Mouse (Mus musculus): Measurements from ENCODE around the gene Hsdl2. TPM values are rescaled to one million over a fixed set of nuclear protein-coding genes. Genes with fewer than 3 reads are reported as not detected.
"Not testable (repeated sequence)": the region's sequence is repeated elsewhere in the genome, so short reads cannot be mapped to it uniquely, and the experiment has no call there.

The Hsdl2 gene
- polyA plus RNA-seq, 1 experiment from 2014 or later: 28.0 TPM

DNA sequence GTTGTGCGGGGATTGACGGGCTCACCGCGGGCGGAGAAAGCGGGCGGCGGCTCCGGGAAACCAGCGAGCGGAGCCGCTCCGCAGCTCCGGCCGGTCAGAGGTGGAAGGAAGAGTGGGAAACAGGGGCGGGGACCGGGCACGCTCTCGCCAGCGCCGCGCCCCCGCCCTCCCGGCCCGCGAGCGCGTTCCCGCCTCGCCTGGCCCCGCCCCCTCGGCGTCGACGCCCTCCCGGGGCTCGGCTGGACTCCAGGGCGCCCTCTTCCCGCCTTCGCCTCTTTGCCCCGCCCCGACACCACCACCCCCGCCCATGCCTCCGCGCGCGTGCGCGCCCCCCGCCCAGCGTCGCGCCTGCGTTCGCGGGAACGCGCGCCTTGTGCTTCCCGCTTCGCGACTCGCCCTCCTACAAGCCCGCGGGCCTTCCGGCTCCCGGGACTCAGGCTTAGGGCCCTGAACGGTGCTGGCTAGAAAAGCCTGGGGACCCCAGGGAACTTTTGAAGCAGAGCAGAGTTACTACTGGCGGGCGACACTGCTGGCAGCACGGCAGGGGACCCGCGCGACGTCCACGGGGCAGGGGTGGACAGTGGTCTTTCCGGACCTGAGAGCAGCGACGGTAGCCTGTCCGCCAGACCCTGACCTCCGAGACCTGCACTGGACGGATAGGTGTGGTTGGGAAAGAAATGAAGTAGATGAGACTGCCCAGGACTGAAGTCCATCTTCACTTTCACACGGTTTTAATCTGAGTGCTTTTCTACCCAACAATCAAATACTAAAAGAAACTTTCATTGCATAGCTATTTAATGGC is 32.0 kb upstream of the Hsdl2 start, which contains the start of gene Ptbp3:
Ptbp3 (minus strand) TSS at position 190 of the 802 bp plus-strand sequence.
- under 1% methylated on average over 55 of the region's 83 CpGs for WGBS

DNA sequence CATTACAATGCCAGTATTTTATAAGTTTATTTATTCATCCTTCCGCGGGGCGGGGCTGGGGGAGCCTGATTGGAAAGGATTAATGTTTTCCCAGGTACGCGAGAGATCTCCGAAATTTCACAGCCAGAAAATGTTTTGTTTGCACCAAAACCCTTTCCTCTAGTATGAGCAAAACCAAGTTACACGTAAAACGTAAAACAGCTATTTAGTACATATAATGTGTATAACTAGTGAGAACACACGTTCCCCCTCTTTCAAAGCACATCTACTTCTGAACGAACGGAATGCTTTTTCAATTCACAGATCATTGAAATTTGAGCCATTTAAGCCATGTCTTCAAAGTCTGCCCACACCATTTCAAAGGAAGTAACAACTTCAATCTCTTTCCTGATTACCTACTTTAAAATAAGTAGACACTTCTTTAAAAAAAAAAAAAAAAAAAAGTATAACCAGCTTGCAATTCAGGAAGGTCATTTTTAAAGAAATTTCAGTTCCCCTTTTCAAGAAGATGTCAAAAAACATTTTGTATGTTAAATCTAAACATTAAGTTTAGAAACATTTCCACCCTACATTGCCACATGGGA is 31.3 kb upstream of the Hsdl2 start:
- H3K27me3 ChIP-seq: no peaks in the 10 kb centered on the region
- peaks cover 16% of the 10 kb centered on the region for H3K4me1 ChIP-seq
- H3K36me3 ChIP-seq: no peaks in the 10 kb centered on the region
- WGBS: 12% methylated on average over 11 of the region's 11 CpGs
- peak overlapping the region; percentile 62 for H3K4me2 ChIP-seq (replicated peaks)
- H3K4me3 ChIP-seq: peak overlapping the region; percentile 81
- ATAC-seq (ENCODE audit: insufficient number of reproducible peaks, insufficient read depth, low FRiP score, low TSS enrichment): no peak
- no peaks in the 10 kb centered on the region for H3K9me3 ChIP-seq
- H3K9ac ChIP-seq: peak overlapping the region; percentile 94
- no peak overlapping the region for H3K27ac ChIP-seq

More for the DNA sequence above, 32.0 kb upstream of the Hsdl2 start, which contains the start of gene Ptbp3:
- H3K4me1 ChIP-seq: peaks cover 16% of the 10 kb centered on the region
- no peaks in the 10 kb centered on the region for H3K27me3 ChIP-seq
- ATAC-seq (ENCODE audit: insufficient number of reproducible peaks, insufficient read depth, low FRiP score, low TSS enrichment): peak; percentile 92
- H3K9ac ChIP-seq: peak within 1 kb of the TSS; percentile 94
- H3K36me3 ChIP-seq: no peaks in the 10 kb centered on the region
- H3K4me2 ChIP-seq (replicated peaks): peak within 1 kb of the TSS; percentile 62
- H3K4me3 ChIP-seq: peak within 1 kb of the TSS; percentile 81
- H3K27ac ChIP-seq: peak within 1 kb of the TSS; percentile 93
- no peaks in the 10 kb centered on the region for H3K9me3 ChIP-seq

DNA sequence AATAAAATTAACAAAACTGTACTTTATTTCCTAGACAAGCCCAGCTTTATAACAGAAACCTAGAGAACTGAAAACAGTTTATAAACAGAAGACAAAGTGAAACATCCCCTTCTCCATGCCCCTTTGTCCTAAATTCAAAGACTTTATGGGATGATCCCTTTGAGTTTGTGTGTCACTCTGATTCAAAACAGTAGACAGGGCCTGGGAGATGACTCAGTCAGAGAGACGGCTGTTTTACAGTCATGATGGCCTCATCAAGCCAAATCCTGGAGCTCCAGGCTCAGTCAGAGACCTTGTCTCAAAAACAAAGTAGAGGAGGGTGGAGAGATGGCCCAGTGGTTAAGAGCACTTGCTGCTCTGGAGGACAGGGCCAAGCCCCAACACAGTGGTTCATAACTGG is 29.5 kb upstream of the Hsdl2 start:
- Histone ChIP-seq H3K36me3 (no peaks in the 10 kb centered on the region), H3K27me3 (no peaks in the 10 kb centered on the region), H3K4me1 (peaks cover 9% of the 10 kb centered on the region), H3K9me3 (no peaks in the 10 kb centered on the region), H3K27ac (no peak overlapping the region), H3K4me2 (replicated peaks) (no peak overlapping the region), H3K4me3 (no peak overlapping the region), H3K9ac (no peak overlapping the region)
- 84% methylated on average over 1 of the region's 1 CpGs for WGBS
- ATAC-seq (ENCODE audit: insufficient number of reproducible peaks, insufficient read depth, low FRiP score, low TSS enrichment): no peak

DNA sequence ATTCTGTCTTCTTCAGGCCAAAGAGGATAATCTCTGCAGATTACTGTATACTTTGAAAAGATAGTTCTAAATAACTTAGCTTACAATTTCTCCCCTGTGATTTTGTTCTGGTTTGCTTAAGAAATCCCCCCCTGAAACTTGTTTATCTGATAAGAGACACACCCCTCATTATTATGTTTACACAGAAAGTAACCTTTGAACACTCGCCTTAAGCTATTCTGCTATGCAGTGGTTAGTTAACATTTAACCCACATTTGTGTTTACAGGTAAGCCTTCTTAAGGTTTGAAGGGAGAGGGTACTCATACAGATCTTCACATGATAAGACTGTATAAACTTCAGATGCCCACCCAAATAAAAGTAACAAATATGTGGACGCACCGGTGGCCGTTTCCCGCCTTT is 28.5 kb upstream of the Hsdl2 start:
- H3K4me2 ChIP-seq (replicated peaks): no peak overlapping the region
- H3K9ac ChIP-seq: no peak overlapping the region
- 91% methylated on average over 5 of the region's 5 CpGs for WGBS
- no peaks in the 10 kb centered on the region for H3K36me3 ChIP-seq
- no peak overlapping the region for H3K27ac ChIP-seq
- no peaks in the 10 kb centered on the region for H3K4me1 ChIP-seq
- no peaks in the 10 kb centered on the region for H3K9me3 ChIP-seq
- no peaks in the 10 kb centered on the region for H3K27me3 ChIP-seq
- no peak overlapping the region for H3K4me3 ChIP-seq
- no peak for ATAC-seq (ENCODE audit: insufficient number of reproducible peaks, insufficient read depth, low FRiP score, low TSS enrichment)

DNA sequence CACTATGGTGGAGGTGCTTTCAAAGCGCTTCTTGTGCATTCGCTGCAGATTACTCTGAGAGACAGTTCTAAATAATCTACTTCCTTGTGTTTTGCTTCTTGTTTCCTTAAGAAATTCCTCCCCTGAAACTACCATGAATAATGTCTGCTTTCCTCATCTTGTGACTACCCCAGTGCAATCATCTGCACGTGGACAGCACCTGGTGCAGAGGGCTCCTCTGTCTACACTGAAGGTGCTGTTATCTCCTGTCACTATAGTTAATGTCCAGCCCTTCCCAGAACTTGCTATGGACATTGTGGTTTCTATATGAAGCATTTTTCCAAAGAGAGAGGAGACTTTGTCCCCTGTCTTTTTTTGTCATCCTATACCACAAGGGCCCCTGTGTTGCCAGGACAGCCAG is 27.8 kb upstream of the Hsdl2 start:
- no peak overlapping the region for H3K4me2 ChIP-seq (replicated peaks)
- H3K27me3 ChIP-seq: no peaks in the 10 kb centered on the region
- no peak overlapping the region for H3K4me3 ChIP-seq
- WGBS: 73% methylated on average over 3 of the region's 3 CpGs
- H3K27ac ChIP-seq: no peak overlapping the region
- no peaks in the 10 kb centered on the region for H3K36me3 ChIP-seq
- no peak overlapping the region for H3K9ac ChIP-seq
- H3K9me3 ChIP-seq: no peaks in the 10 kb centered on the region
- ATAC-seq (ENCODE audit: insufficient number of reproducible peaks, insufficient read depth, low FRiP score, low TSS enrichment): no peak
- H3K4me1 ChIP-seq: no peaks in the 10 kb centered on the region

DNA sequence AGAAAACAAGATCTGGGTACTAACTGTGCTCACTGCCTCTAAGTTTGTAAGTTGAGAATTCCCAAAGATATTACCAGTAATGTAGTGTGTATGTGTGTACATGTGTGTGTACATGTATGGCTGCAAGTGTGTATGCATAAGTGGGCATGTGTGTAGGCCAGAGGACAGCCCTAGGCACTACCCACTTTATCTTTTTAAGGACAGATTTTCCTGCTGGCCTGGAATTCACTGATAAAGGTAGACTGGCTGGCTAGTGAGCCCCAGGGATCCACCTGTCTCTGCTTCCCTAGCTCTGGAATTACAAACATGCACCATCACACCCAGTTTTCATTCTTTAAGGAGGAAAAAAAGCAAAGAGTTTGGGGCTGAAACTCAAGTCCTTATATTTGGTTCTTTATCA is 26.2 kb upstream of the Hsdl2 start:
- H3K4me1 ChIP-seq: no peaks in the 10 kb centered on the region
- no peaks in the 10 kb centered on the region for H3K36me3 ChIP-seq
- no peak overlapping the region for H3K27ac ChIP-seq
- no peak overlapping the region for H3K4me2 ChIP-seq (replicated peaks)
- no peaks in the 10 kb centered on the region for H3K9me3 ChIP-seq
- H3K9ac ChIP-seq: no peak overlapping the region
- no peak for ATAC-seq (ENCODE audit: insufficient number of reproducible peaks, insufficient read depth, low FRiP score, low TSS enrichment)
- H3K4me3 ChIP-seq: no peak overlapping the region
- no peaks in the 10 kb centered on the region for H3K27me3 ChIP-seq

DNA sequence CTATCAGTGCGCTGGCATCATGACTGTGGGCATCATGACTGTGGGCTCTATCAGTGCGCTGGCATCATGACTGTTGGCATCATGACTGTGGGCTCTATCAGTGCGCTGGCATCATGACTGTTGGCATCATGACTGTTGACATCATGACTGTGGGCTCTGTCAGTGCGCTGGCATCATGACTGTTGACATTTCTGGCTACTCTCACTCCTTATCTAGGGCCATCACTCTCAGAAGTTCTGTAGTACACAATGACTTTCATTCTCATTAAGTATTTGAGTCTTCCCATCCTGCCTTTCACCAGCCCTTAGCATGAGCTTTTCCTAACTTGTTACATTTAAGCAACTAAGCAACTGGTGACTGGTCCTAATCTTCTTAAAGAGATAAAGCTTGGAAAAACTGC is 24.0 kb upstream of the Hsdl2 start:
- WGBS: 93% methylated on average over 4 of the region's 4 CpGs
- not testable (repeated sequence) for H3K4me2 ChIP-seq (replicated peaks); H3K36me3 ChIP-seq; H3K4me1 ChIP-seq; H3K27me3 ChIP-seq; H3K9ac ChIP-seq; H3K27ac ChIP-seq; H3K4me3 ChIP-seq; H3K9me3 ChIP-seq; ATAC-seq (ENCODE audit: insufficient number of reproducible peaks, insufficient read depth, low FRiP score, low TSS enrichment)

DNA sequence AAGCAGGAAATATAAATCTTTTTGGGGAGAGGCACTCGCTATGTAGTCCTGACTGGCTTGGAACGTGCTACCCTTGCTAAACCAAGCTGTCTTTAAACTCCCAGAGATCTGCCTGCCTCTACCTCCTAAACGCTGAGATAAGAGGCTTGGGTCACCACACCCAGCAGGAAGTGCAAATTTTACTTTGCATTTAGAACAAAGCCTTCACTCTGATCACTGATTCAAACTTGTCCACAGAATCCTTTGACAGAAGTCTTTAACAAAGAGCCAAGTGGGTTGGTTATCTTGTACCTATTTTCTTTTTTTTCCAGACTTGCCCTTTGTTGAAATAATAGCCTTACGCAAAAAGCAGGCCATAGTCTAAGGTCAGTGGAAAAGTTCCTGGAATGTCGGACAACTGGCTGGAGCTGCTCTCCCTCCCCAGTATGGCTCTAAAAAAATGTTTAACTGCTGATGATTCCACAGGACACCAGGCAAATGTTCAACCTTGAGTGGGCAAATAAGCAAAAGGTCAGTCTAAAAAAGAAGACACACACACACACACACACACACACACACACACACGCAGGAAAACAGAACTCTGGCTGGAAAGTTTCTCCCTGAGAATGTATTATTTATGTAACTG is 23.2 kb upstream of the Hsdl2 start:
- H3K4me1 ChIP-seq: no peaks in the 10 kb centered on the region
- WGBS: 69% methylated on average over 6 of the region's 6 CpGs
- H3K4me2 ChIP-seq (replicated peaks): no peak overlapping the region
- H3K27me3 ChIP-seq: no peaks in the 10 kb centered on the region
- no peak overlapping the region for H3K9ac ChIP-seq
- no peak for ATAC-seq (ENCODE audit: insufficient number of reproducible peaks, insufficient read depth, low FRiP score, low TSS enrichment)
- H3K36me3 ChIP-seq: no peaks in the 10 kb centered on the region
- H3K4me3 ChIP-seq: no peak overlapping the region
- H3K27ac ChIP-seq: 0 out of 2 replicates have a peak overlapping the region, but pooled peaks have one; percentile 6
- no peaks in the 10 kb centered on the region for H3K9me3 ChIP-seq

DNA sequence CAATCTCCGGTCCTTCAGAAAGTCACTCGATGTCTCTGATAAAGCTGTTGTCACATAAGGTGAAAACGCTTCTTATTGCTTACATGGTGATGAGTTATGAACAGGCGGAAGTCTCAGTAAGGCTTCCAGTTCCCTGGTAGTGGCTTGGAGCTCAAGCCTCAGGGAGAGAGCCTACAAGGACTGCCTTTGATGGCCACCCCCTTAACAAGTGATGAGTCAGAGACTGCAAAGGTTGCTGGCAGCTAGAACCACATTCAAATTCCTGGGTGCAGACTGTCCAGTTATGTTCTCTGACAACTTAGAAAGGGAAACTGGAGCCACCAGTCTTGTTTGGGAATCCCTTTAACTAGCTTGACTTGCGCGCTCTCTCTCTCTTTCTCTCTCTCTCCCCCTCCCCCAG is 21.2 kb upstream of the Hsdl2 start:
- Histone ChIP-seq H3K4me1 (no peaks in the 10 kb centered on the region), H3K9me3 (no peaks in the 10 kb centered on the region), H3K4me3 (no peak overlapping the region), H3K9ac (no peak overlapping the region), H3K27ac (no peak overlapping the region), H3K4me2 (replicated peaks) (no peak overlapping the region), H3K27me3 (no peaks in the 10 kb centered on the region), H3K36me3 (no peaks in the 10 kb centered on the region)
- 86% methylated on average over 6 of the region's 6 CpGs for WGBS
- no peak for ATAC-seq (ENCODE audit: insufficient number of reproducible peaks, insufficient read depth, low FRiP score, low TSS enrichment)

DNA sequence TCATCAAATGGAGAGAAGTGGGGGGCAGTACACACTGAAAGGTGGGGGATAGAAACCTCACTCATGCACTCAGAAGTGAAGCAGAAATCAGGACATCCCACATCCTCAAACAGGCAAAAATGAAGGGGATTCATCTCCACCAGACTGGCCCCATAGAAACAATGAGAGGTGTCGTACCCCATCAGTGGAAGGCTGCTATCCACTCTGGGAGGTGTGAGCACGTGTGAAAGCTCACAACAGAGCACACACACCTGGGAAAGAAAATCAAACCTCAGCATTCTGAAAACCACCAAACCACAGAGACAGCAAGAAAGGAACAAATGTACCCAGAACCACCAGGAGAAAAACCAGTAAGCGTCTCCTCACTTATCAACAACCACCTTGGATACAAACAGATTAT is 17.2 kb upstream of the Hsdl2 start:
- Histone ChIP-seq H3K4me2 (replicated peaks) (no peak overlapping the region), H3K36me3 (no peaks in the 10 kb centered on the region), H3K27ac (no peak overlapping the region), H3K4me1 (no peaks in the 10 kb centered on the region), H3K9me3 (no peaks in the 10 kb centered on the region), H3K4me3 (no peak overlapping the region), H3K9ac (no peak overlapping the region), H3K27me3 (no peaks in the 10 kb centered on the region)
- ATAC-seq (ENCODE audit: insufficient number of reproducible peaks, insufficient read depth, low FRiP score, low TSS enrichment): no peak
- WGBS: 84% methylated on average over 3 of the region's 3 CpGs

DNA sequence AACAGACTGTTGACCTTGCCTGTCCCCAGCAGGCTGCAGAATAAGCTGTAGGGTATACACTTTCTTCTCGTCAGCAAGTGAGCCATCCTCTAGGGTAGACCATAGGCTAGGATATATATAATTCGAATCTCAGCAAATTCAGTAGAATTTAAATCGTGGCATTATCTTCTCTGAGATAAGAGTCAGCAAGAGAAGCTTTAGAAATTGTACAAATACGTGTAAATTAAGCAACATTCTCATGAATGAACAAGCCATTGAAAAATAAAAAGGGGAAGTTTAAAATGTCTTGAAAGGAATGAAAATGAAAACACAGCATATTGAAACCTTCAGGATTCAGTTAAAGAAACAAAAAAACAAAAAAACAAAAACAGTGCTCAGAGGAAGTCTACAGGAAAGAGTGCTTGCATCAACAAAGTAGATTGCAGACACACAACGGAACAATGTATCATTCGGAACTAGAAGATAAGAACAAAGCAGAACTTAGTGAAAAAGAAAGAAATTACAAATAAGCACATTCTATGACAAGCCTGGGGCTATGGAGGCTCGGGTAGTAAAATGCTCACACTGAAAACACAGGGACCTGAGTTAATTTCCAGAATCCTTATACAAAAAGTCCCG is 15.7 kb upstream of the Hsdl2 start:
- 75% methylated on average over 8 of the region's 8 CpGs for WGBS
- no peak overlapping the region for H3K4me2 ChIP-seq (replicated peaks)
- no peak overlapping the region for H3K9ac ChIP-seq
- no peak overlapping the region for H3K4me3 ChIP-seq
- H3K9me3 ChIP-seq: no peaks in the 10 kb centered on the region
- H3K4me1 ChIP-seq: no peaks in the 10 kb centered on the region
- no peaks in the 10 kb centered on the region for H3K36me3 ChIP-seq
- no peak overlapping the region for H3K27ac ChIP-seq
- no peak for ATAC-seq (ENCODE audit: insufficient number of reproducible peaks, insufficient read depth, low FRiP score, low TSS enrichment)
- H3K27me3 ChIP-seq: no peaks in the 10 kb centered on the region

All from embryonic facial prominence, embryonic 12.5 days (tissue).